Mouse (Mus musculus): ENCODE measurements around the gene Lenep.

Lenep gene

GRCm38 (mm10) chr3:89367338-89367737, 35.3 kb downstream of the Lenep start:
- DNase-seq = no peak

GRCm38 (mm10) chr3:89365486-89366414, 36.8 kb downstream of the Lenep start:
- no peak for DNase-seq

GRCm38 (mm10) chr3:89365153-89365485, 37.5 kb downstream of the Lenep start, which contains the start of gene Dcst1:
TSS of gene Dcst1 (minus strand) at chr3:89365253.
- DNase-seq = no peak

- no peak for DNase-seq
Measured at GRCm38 (mm10) chr3:89364631-89365030, 38.0 kb downstream of the Lenep start.

- no peak for DNase-seq
Measured at GRCm38 (mm10) chr3:89361675-89362074, 40.9 kb downstream of the Lenep start, which contains the start of gene Dcst2. TSS of gene Dcst2 (plus strand) at chr3:89361975.

GRCm38 (mm10) chr3:89360237-89360636, 42.4 kb downstream of the Lenep start:
- DNase-seq = no peak

GRCm38 (mm10) chr3:89359630-89360029, 43.0 kb downstream of the Lenep start:
- no peak for DNase-seq

- DNase-seq = no peak
Measured at GRCm38 (mm10) chr3:89356029-89356428, 46.6 kb downstream of the Lenep start.

- DNase-seq = no peak
Measured at GRCm38 (mm10) chr3:89355512-89355902, 47.1 kb downstream of the Lenep start.

GRCm38 (mm10) chr3:89354816-89355511, 47.6 kb downstream of the Lenep start:
- peak; percentile 85 for DNase-seq

GRCm38 (mm10) chr3:89351271-89351670, 51.3 kb downstream of the Lenep start:
- DNase-seq = no peak
